Mouse (Mus musculus): ENCODE measurements at regions not wholly inside any gene's neighbourhood (a gene's known extent, or its start where the extent isn't known, plus 50 kb on each side); places are given as distances from the start of the nearest gene placed in this dataset.

- no peak for DNase-seq (ENCODE audit: low read depth, low spot score)
These were observed 635.1 kb upstream of the Adgrl2 start for GRCm38 (mm10) chr3:149625497-149625896.

GRCm38 (mm10) chr3:149625066-149625465 lies 634.7 kb upstream of the Adgrl2 start:
- no peak for DNase-seq (ENCODE audit: low read depth, low spot score)

- no peak for DNase-seq (ENCODE audit: low read depth, low spot score)
These were observed 633.6 kb upstream of the Adgrl2 start for GRCm38 (mm10) chr3:149623851-149624532.

- DNase-seq (ENCODE audit: low read depth, low spot score), result no peak
These were observed 613.5 kb upstream of the Adgrl2 start for GRCm38 (mm10) chr3:149603865-149604264.

- DNase-seq (ENCODE audit: low read depth, low spot score), result no peak
These were observed 610.9 kb upstream of the Adgrl2 start for GRCm38 (mm10) chr3:149601276-149601675.

- DNase-seq (ENCODE audit: low read depth, low spot score), result no peak
These were observed 604.1 kb upstream of the Adgrl2 start for GRCm38 (mm10) chr3:149594470-149594869.

GRCm38 (mm10) chr3:149585769-149586168 lies 595.4 kb upstream of the Adgrl2 start:
- DNase-seq (ENCODE audit: low read depth, low spot score), result no peak

- no peak for DNase-seq (ENCODE audit: low read depth, low spot score)
These were observed 590.8 kb upstream of the Adgrl2 start for GRCm38 (mm10) chr3:149581141-149581540.

GRCm38 (mm10) chr3:149575678-149576077 lies 585.3 kb upstream of the Adgrl2 start:
- DNase-seq (ENCODE audit: low read depth, low spot score), result no peak

- no peak for DNase-seq (ENCODE audit: low read depth, low spot score)
These were observed 576.5 kb upstream of the Adgrl2 start for GRCm38 (mm10) chr3:149566853-149567252.

- no peak for DNase-seq (ENCODE audit: low read depth, low spot score)
These were observed 560.0 kb upstream of the Adgrl2 start for GRCm38 (mm10) chr3:149550231-149550951.

GRCm38 (mm10) chr3:149547045-149547444 lies 556.7 kb upstream of the Adgrl2 start:
- DNase-seq (ENCODE audit: low read depth, low spot score), result peak; percentile 5

- DNase-seq (ENCODE audit: low read depth, low spot score), result no peak
These were observed 555.9 kb upstream of the Adgrl2 start for GRCm38 (mm10) chr3:149546256-149546655.

GRCm38 (mm10) chr3:149534183-149534582 lies 543.8 kb upstream of the Adgrl2 start:
- DNase-seq (ENCODE audit: low read depth, low spot score), result no peak

- no peak for DNase-seq (ENCODE audit: low read depth, low spot score)
These were observed 539.8 kb upstream of the Adgrl2 start for GRCm38 (mm10) chr3:149530026-149530607.

- DNase-seq (ENCODE audit: low read depth, low spot score), result no peak
These were observed 536.2 kb upstream of the Adgrl2 start for GRCm38 (mm10) chr3:149526509-149526908.

GRCm38 (mm10) chr3:149519575-149519929 lies 529.2 kb upstream of the Adgrl2 start:
- no peak for DNase-seq (ENCODE audit: low read depth, low spot score)

- no peak for DNase-seq (ENCODE audit: low read depth, low spot score)
These were observed 528.7 kb upstream of the Adgrl2 start for GRCm38 (mm10) chr3:149518928-149519574.

GRCm38 (mm10) chr3:149517537-149517936 lies 527.2 kb upstream of the Adgrl2 start:
- DNase-seq (ENCODE audit: low read depth, low spot score), result no peak

GRCm38 (mm10) chr3:149509178-149509577 lies 518.8 kb upstream of the Adgrl2 start:
- DNase-seq (ENCODE audit: low read depth, low spot score), result no peak

GRCm38 (mm10) chr3:149508671-149509070 lies 518.3 kb upstream of the Adgrl2 start:
- no peak for DNase-seq (ENCODE audit: low read depth, low spot score)

- DNase-seq (ENCODE audit: low read depth, low spot score), result no peak
These were observed 515.3 kb upstream of the Adgrl2 start for GRCm38 (mm10) chr3:149505692-149506091.

Measured in WW6 (cell line).